Mouse (Mus musculus) liver, embryonic 16.5 days (tissue): ENCODE measurements around the gene Atp5s. TPM values are rescaled to one million over a fixed set of nuclear protein-coding genes. Genes with fewer than 3 reads are reported as not detected.

Experiments used
- ATAC-seq: fragments of 200-750 bp; cut with Nextera tagmentation; 2 replicates; pipeline ENCODE4 v1.8.0; 2017; ENCODE audit warnings: low read depth, mild to moderate bottlenecking, moderate number of reproducible peaks, moderate library complexity
- H3K27ac ChIP-seq: fragments of 300-500 bp; sonication (generic); 2 replicates; pipeline ENCODE4 v1.5.1; 2014; ENCODE audit warnings: mild to moderate bottlenecking, low read length
- H3K27me3 ChIP-seq: fragments of 300-500 bp; sonication (generic); 2 replicates; pipeline ENCODE4 v1.6.1; 2014; ENCODE audit warnings: low read depth, low read length, mixed read lengths; ENCODE audit not compliant: control insufficient read depth, insufficient read depth
- H3K36me3 ChIP-seq: fragments of 300-500 bp; sonication (generic); 2 replicates; pipeline ENCODE4 v1.6.1; 2014; ENCODE audit warnings: mild to moderate bottlenecking; ENCODE audit not compliant: control insufficient read depth, insufficient read depth
- H3K4me1 ChIP-seq: fragments of 300-500 bp; sonication (generic); 2 replicates; pipeline ENCODE4 v1.6.1; 2014; ENCODE audit warnings: low read depth, low read length, mixed read lengths; ENCODE audit not compliant: control insufficient read depth
- H3K4me2 ChIP-seq: fragments of 300-500 bp; sonication (generic); 2 replicates; pipeline ENCODE4 v1.6.1; 2014; ENCODE audit warnings: low read depth, low read length, mixed read lengths
- H3K4me3 ChIP-seq: fragments of 300-500 bp; sonication (generic); 2 replicates; pipeline ENCODE4 v1.5.1; 2014; ENCODE audit warnings: low read depth, mild to moderate bottlenecking, low read length
- H3K9ac ChIP-seq: fragments of 300-500 bp; sonication (generic); 2 replicates; pipeline ENCODE4 v1.6.1; 2014; ENCODE audit warnings: low read depth, low read length
- H3K9me3 ChIP-seq: fragments of 300-500 bp; sonication (generic); replicated peaks from 2 replicates; pipeline ENCODE4 v1.6.1; 2016; ENCODE audit warnings: low read length; ENCODE audit not compliant: control insufficient read depth
- WGBS: fragments of 180-500 bp; shearing (Covaris S2); extraction: QIAGEN DNeasy Blood & Tissue Kit; methylation state at CpG from one replicate; pipeline ENCODE4 v1.1.7; 2014; ENCODE audit not compliant: insufficient replicate concordance; 5-methylcytosine and 5-hydroxymethylcytosine counted together
- polyA plus RNA-seq: library from polyadenylated mRNA; unstranded; fragments of >200 nt; fragmentation: Nextera tagmentation; extraction: Ambion mirVana; gene quantifications from 2 replicates; pipeline ENCODE4 v1.2.1, GENCODE M21; 2015

The Atp5s gene
- polyA plus RNA-seq, 1 experiment from 2014 or later: 18.4 TPM

- 83% methylated on average over 9 of the region's 9 CpGs for WGBS
- ATAC-seq: no peak
- peaks cover 40% of the 10 kb centered on the region for H3K4me1 ChIP-seq
These were observed 40.8 kb downstream of the Atp5s start for GRCm38 (mm10) chr12:69765543-69765942.

GRCm38 (mm10) chr12:69766185-69766904, 41.6 kb downstream of the Atp5s start:
- H3K4me1 ChIP-seq: peaks cover 32% of the 10 kb centered on the region
- H3K36me3 ChIP-seq: no peaks in the 10 kb centered on the region
- no peak overlapping the region for H3K9ac ChIP-seq
- H3K27ac ChIP-seq: 0 out of 2 replicates have a peak overlapping the region, but pooled peaks have one; percentile 12
- no peaks in the 10 kb centered on the region for H3K27me3 ChIP-seq
- 64% methylated on average over 10 of the region's 10 CpGs for WGBS
- H3K4me3 ChIP-seq: no peak overlapping the region
- H3K4me2 ChIP-seq: no peak overlapping the region
- peak; percentile 43; the same call in 1 of the 2 replicates for ATAC-seq
- H3K9me3 ChIP-seq: no peaks in the 10 kb centered on the region

More at GRCm38 (mm10) chr12:69765543-69765942, 40.8 kb downstream of the Atp5s start:
- H3K9me3 ChIP-seq: no peaks in the 10 kb centered on the region
- H3K4me2 ChIP-seq: no peak overlapping the region
- no peaks in the 10 kb centered on the region for H3K36me3 ChIP-seq
- H3K27me3 ChIP-seq: no peaks in the 10 kb centered on the region
- H3K9ac ChIP-seq: no peak overlapping the region
- H3K27ac ChIP-seq: 0 out of 2 replicates have a peak overlapping the region, but pooled peaks have one; percentile 12
- no peak overlapping the region for H3K4me3 ChIP-seq

- no peaks in the 10 kb centered on the region for H3K27me3 ChIP-seq
- H3K27ac ChIP-seq: peak overlapping the region; percentile 33; the same call in 1 of the 2 replicates
- no peaks in the 10 kb centered on the region for H3K36me3 ChIP-seq
- no peak overlapping the region for H3K4me2 ChIP-seq
- no peak overlapping the region for H3K4me3 ChIP-seq
- no peaks in the 10 kb centered on the region for H3K9me3 ChIP-seq
- no peak; the same call in 1 of the 2 replicates for ATAC-seq
- H3K9ac ChIP-seq: no peak overlapping the region
- H3K4me1 ChIP-seq: peaks cover 36% of the 10 kb centered on the region
- WGBS: 61% methylated on average over 9 of the region's 9 CpGs
These were observed 42.9 kb downstream of the Atp5s start for GRCm38 (mm10) chr12:69767476-69768258.

GRCm38 (mm10) chr12:69768841-69769240, 44.1 kb downstream of the Atp5s start:
- 23% methylated on average over 2 of the region's 2 CpGs for whole genome bisulfite sequencing
- Histone ChIP-seq H3K4me1 (peaks cover 30% of the 10 kb centered on the region), H3K9ac (no peak overlapping the region)

GRCm38 (mm10) chr12:69776607-69777340, 52.0 kb downstream of the Atp5s start:
- no peaks in the 10 kb centered on the region for H3K9me3 ChIP-seq
- no peak overlapping the region for H3K4me3 ChIP-seq
- H3K36me3 ChIP-seq: no peaks in the 10 kb centered on the region
- H3K27me3 ChIP-seq: no peaks in the 10 kb centered on the region
- peak overlapping the region; percentile 39; the same call in 1 of the 2 replicates for H3K27ac ChIP-seq
- H3K4me2 ChIP-seq: no peak overlapping the region
- no peak for ATAC-seq
- H3K4me1 ChIP-seq: peaks cover 19% of the 10 kb centered on the region
- H3K9ac ChIP-seq: no peak overlapping the region
- 43% methylated on average over 11 of the region's 11 CpGs for WGBS

More at GRCm38 (mm10) chr12:69768841-69769240, 44.1 kb downstream of the Atp5s start:
- Histone ChIP-seq H3K36me3 (no peaks in the 10 kb centered on the region), H3K4me3 (no peak overlapping the region), H3K9me3 (no peaks in the 10 kb centered on the region), H3K27ac (0 out of 2 replicates have a peak overlapping the region, but pooled peaks have one; percentile 21), H3K27me3 (no peaks in the 10 kb centered on the region), H3K4me2 (no peak overlapping the region)
- no peak for ATAC-seq

GRCm38 (mm10) chr12:69777341-69777730, 52.6 kb downstream of the Atp5s start:
- 74% methylated on average over 6 of the region's 6 CpGs for WGBS
- no peak overlapping the region for H3K9ac ChIP-seq
- no peaks in the 10 kb centered on the region for H3K36me3 ChIP-seq
- no peak for ATAC-seq
- peaks cover 22% of the 10 kb centered on the region for H3K4me1 ChIP-seq
- no peaks in the 10 kb centered on the region for H3K27me3 ChIP-seq
- no peaks in the 10 kb centered on the region for H3K9me3 ChIP-seq
- H3K4me2 ChIP-seq: no peak overlapping the region
- no peak overlapping the region for H3K4me3 ChIP-seq
- peak overlapping the region; percentile 39; the same call in 1 of the 2 replicates for H3K27ac ChIP-seq

- Histone ChIP-seq H3K4me3 (no peak overlapping the region), H3K9me3 (no peaks in the 10 kb centered on the region), H3K4me1 (peaks cover 26% of the 10 kb centered on the region), H3K27ac (no peak overlapping the region; the same call in 1 of the 2 replicates), H3K9ac (no peak overlapping the region), H3K27me3 (no peaks in the 10 kb centered on the region), H3K4me2 (no peak overlapping the region), H3K36me3 (no peaks in the 10 kb centered on the region)
- WGBS: 66% methylated on average over 2 of the region's 2 CpGs
- ATAC-seq: no peak
These were observed 53.2 kb downstream of the Atp5s start for GRCm38 (mm10) chr12:69777957-69778356.

GRCm38 (mm10) chr12:69781480-69781879, 56.7 kb downstream of the Atp5s start:
- Histone ChIP-seq H3K4me3 (no peak overlapping the region), H3K9ac (peak overlapping the region; percentile 66; the same call in 1 of the 2 replicates), H3K36me3 (no peaks in the 10 kb centered on the region), H3K9me3 (no peaks in the 10 kb centered on the region), H3K4me2 (no peak overlapping the region), H3K27ac (no peak overlapping the region; the same call in 1 of the 2 replicates), H3K4me1 (peaks cover 48% of the 10 kb centered on the region), H3K27me3 (no peaks in the 10 kb centered on the region)
- no peak for ATAC-seq
- WGBS: 90% methylated on average over 8 of the region's 8 CpGs
